Mouse (Mus musculus): ENCODE results near the gene Dlg2. TPM values are rescaled to one million over a fixed set of nuclear protein-coding genes. Genes with fewer than 3 reads are reported as not detected.

Dlg2 gene
- polyA plus RNA-seq, 1 experiment from 2014 or later: 1.5 TPM

DNA sequence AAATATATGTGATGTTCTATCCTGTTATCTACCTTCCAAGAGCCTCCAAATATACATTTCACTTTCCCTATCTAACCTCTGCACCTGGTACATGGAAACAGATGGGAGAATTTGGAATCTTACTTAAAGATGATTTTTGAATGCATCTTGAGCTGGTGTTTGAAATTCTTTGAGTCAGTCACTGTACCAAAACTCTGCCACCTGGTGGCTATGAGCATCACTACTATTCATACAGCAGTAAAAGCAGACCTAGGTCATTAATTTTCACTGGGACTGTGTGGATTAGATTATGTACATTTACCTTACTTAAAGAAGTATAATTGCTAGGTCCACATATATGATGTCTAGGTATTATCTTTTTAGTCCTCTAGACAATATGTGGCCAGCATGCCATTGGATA lies 1124.8 kb downstream of the Dlg2 start:
- peaks cover 2% of the 10 kb centered on the region for H3K27me3 ChIP-seq
- ChIA-PET CTCF (interaction anchor here (0.7 to 1.6 kb wide), 6 partner anchors 9 to 144 kb away, joined by 3 to 8 read pairs (median 4); no protein-coding TSS in a partner anchor), POLR2A (no interaction called here)
- TF ChIP-seq CTCF (IDR thresholded peaks at IDR 0.05): peak; percentile 61
- in situ Hi-C loops (cut with MboI; ENCODE audit: low pct_unique_long_range_greater_than_20kb): no loop called here
- ATAC-seq (no peak), DNase-seq (ENCODE audit: low read depth, low spot score) (no peak)

DNA sequence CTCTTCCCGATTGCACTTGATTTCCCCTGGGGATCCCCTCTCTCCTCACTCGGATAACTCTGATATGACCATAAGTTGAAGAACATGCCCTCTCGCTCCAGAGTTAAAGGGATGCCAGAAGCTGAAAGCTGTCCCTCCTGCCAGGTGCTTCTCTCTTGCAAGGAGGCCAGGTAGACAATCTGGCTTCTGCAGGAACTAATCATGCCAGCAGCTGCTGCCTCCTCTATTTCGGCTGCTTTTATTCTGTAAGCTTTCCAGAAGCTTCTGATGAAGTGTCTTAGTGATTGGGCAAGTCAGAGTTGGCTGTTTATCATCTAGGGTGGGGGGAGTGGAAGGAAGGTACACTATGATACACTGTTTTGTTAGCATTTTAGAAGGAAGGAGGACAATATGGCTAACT lies 1127.1 kb downstream of the Dlg2 start:
- TF ChIP-seq CTCF (IDR thresholded peaks at IDR 0.05): no peak
- DNase-seq (ENCODE audit: low read depth, low spot score): no peak
- ChIA-PET CTCF (no interaction called here), POLR2A (no interaction called here)
- in situ Hi-C loops (cut with MboI; ENCODE audit: low pct_unique_long_range_greater_than_20kb): no loop called here
- H3K27me3 ChIP-seq: peaks cover 2% of the 10 kb centered on the region
- ATAC-seq: no peak

- in situ Hi-C loops (cut with MboI; ENCODE audit: low pct_unique_long_range_greater_than_20kb): no loop called here
- peaks cover 11% of the 10 kb centered on the region for H3K27me3 ChIP-seq
- ChIA-PET POLR2A (no interaction called here), CTCF (no interaction called here)
- no peak for TF ChIP-seq CTCF (IDR thresholded peaks at IDR 0.05)
- ATAC-seq (no peak), DNase-seq (ENCODE audit: low read depth, low spot score) (no peak)
Measured at GRCm38 (mm10) chr7:91653033-91653432, 1176.6 kb downstream of the Dlg2 start.

- in situ Hi-C loops (cut with MboI; ENCODE audit: low pct_unique_long_range_greater_than_20kb): no loop called here
- DNase-seq (ENCODE audit: low read depth, low spot score) (no peak), ATAC-seq (no peak)
- peaks cover 5% of the 10 kb centered on the region for H3K27me3 ChIP-seq
- ChIA-PET POLR2A (no interaction called here), CTCF (no interaction called here)
- TF ChIP-seq CTCF (IDR thresholded peaks at IDR 0.05): no peak
Measured at GRCm38 (mm10) chr7:91659498-91659897, 1183.0 kb downstream of the Dlg2 start.

DNA sequence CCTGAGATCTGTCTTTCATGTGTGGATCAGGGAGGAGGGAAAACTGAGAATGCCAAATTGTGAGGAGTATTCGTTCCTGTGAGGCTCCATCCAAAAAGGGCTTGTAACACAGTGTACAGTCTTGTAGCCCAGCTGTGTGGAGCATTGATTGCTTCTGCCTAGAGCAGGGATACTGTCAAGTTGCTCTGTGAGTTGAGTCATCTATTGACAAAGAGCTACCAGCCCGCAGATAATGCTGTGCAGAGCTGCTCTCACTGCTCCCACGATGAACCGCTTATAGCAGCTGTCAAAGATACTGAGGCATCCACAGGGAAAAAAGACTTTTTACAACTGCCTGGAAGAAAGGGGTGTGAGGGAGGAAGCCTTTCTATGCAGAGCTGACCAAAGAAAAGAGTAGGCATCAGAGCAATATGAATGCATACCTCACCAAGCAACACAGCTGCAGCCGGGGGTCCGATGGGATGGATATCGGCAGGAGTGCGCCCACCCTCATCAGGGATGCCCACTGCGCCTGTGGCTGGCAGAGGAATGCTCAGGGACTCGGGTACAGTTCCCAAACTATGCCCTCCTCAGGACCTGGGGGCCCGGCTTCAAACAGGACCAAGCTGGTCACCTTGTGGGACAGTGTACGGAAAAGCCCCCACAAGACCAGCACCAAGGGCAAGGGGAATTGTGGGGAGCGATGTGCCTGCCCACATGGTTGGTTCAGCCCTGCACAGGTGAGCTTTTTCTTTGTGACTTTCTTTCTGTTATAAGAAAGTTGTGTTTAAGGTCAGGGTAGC lies 1196.0 kb downstream of the Dlg2 start:
- ChIA-PET POLR2A (interaction anchor here (0.5 kb wide), 1 partner anchor 842 kb away, joined by 3 read pairs; no protein-coding TSS in a partner anchor), CTCF (interaction anchor here (1.8 kb wide), 1 partner anchor 7 kb away, joined by 4 read pairs; no protein-coding TSS in a partner anchor)
- TF ChIP-seq CTCF (IDR thresholded peaks at IDR 0.05): no peak
- H3K27me3 ChIP-seq: peaks cover 31% of the 10 kb centered on the region
- DNase-seq (ENCODE audit: low read depth, low spot score) (no peak), ATAC-seq (peak; percentile 35)
- in situ Hi-C loops (cut with MboI; ENCODE audit: low pct_unique_long_range_greater_than_20kb): no loop called here

DNA sequence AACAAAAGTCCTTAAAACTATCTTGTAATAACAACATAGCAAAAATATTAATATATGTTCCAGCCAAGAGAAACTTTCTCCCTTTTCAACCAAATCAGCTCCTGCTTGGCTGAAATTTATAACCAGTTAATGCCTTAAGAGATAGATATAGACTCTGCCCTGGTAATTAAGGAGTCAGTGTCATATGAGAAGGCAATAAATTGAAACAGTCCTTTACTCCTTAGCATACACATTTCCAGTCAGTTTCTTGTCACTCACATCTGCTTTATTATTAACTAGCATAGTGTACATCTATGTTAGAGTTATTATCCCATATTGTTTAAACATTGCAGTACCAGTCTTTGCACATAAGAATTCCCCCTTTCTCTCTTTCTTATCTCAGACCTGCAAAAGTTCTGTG lies 1197.9 kb downstream of the Dlg2 start:
- CTCF ChIA-PET: interaction anchor here (1.8 kb wide), 1 partner anchor 9 kb away, joined by 4 read pairs; no protein-coding TSS in a partner anchor
- TF ChIP-seq CTCF (IDR thresholded peaks at IDR 0.05): no peak
- in situ Hi-C loops (cut with MboI; ENCODE audit: low pct_unique_long_range_greater_than_20kb): no loop called here
- H3K27me3 ChIP-seq: peaks cover 34% of the 10 kb centered on the region
- ATAC-seq (no peak), DNase-seq (ENCODE audit: low read depth, low spot score) (no peak)
- POLR2A ChIA-PET: no interaction called here

GRCm38 (mm10) chr7:91677934-91678333 lies 1201.5 kb downstream of the Dlg2 start:
- peak; percentile 18 for TF ChIP-seq CTCF (IDR thresholded peaks at IDR 0.05)
- POLR2A ChIA-PET: no interaction called here
- CTCF ChIA-PET: interaction anchor here (1.5 kb wide), 1 partner anchor 9 kb away, joined by 3 read pairs; no protein-coding TSS in a partner anchor
- DNase-seq (ENCODE audit: low read depth, low spot score) (no peak), ATAC-seq (no peak)
- H3K27me3 ChIP-seq: peaks cover 27% of the 10 kb centered on the region
- in situ Hi-C loops (cut with MboI; ENCODE audit: low pct_unique_long_range_greater_than_20kb): no loop called here

GRCm38 (mm10) chr7:91687930-91688329 lies 1211.5 kb downstream of the Dlg2 start:
- in situ Hi-C loops (cut with MboI; ENCODE audit: low pct_unique_long_range_greater_than_20kb): no loop called here
- ChIA-PET POLR2A (no interaction called here), CTCF (no interaction called here)
- ATAC-seq (no peak), DNase-seq (ENCODE audit: low read depth, low spot score) (no peak)
- no peak for TF ChIP-seq CTCF (IDR thresholded peaks at IDR 0.05)
- no peaks in the 10 kb centered on the region for H3K27me3 ChIP-seq

GRCm38 (mm10) chr7:91689829-91690228 lies 1213.4 kb downstream of the Dlg2 start:
- H3K27me3 ChIP-seq: no peaks in the 10 kb centered on the region
- DNase-seq (ENCODE audit: low read depth, low spot score): peak; percentile 70
- peak; percentile 93 for ATAC-seq
- in situ Hi-C loops (cut with MboI; ENCODE audit: low pct_unique_long_range_greater_than_20kb): no loop called here
- no peak for TF ChIP-seq CTCF (IDR thresholded peaks at IDR 0.05)
- ChIA-PET POLR2A (no interaction called here), CTCF (interaction anchor here (1.2 to 1.4 kb wide), 2 partner anchors 13 to 14 kb away, joined by 3 to 4 read pairs; no protein-coding TSS in a partner anchor)

DNA sequence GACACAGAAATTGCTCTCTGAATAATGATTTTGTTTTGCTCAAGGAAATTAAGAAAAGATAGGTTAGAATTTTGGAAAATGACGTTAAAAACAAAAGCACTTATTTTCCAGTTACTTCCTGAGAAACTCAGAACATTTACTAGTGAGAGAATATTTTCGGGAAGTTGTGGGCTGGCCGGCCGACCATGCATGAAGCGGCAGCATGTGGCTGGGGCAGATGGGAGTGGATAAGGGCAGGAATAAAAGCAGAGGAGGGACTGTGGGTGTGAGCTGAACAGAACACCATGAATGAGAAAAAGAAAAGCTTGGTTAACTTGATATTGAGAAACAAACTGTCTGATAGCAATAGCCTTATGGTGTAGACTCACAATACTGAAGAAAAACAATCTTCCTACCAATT lies 1233.4 kb downstream of the Dlg2 start:
- POLR2A ChIA-PET: no interaction called here
- no peak for TF ChIP-seq CTCF (IDR thresholded peaks at IDR 0.05)
- in situ Hi-C loops (cut with MboI; ENCODE audit: low pct_unique_long_range_greater_than_20kb): no loop called here
- ATAC-seq: no peak
- CTCF ChIA-PET: interaction anchor here (2.3 kb wide), 1 partner anchor 10 kb away, joined by 6 read pairs; no protein-coding TSS in a partner anchor
- no peak for DNase-seq (ENCODE audit: low read depth, low spot score)
- no peaks in the 10 kb centered on the region for H3K27me3 ChIP-seq

DNA sequence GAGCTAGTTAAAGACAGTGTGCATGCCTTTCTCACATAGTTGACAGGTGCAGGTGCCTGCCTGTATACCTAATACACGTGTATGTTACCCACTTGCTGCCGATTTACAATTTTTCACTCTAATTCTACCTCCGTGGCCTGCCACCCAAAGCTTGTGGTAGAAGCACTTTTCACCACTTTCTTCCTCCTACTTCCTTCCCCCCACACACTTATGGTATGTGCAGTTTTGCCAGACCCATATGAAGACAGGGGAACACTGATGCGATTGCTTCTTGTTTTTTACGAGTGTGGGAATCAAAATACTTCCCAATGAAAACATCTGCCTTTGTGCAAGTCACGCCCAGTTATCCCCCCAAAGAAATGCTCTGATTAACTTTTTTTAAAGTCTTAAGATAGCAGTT lies 1234.7 kb downstream of the Dlg2 start:
- no peak for TF ChIP-seq CTCF (IDR thresholded peaks at IDR 0.05)
- in situ Hi-C loops (cut with MboI; ENCODE audit: low pct_unique_long_range_greater_than_20kb): no loop called here
- POLR2A ChIA-PET: no interaction called here
- ATAC-seq (no peak), DNase-seq (ENCODE audit: low read depth, low spot score) (no peak)
- CTCF ChIA-PET: interaction anchor here (0.8 kb wide), 1 partner anchor 41 kb away, joined by 3 read pairs; no protein-coding TSS in a partner anchor
- H3K27me3 ChIP-seq: no peaks in the 10 kb centered on the region
